Mouse (Mus musculus): Measurements from ENCODE around the gene Scrn1. TPM values are rescaled to one million over a fixed set of nuclear protein-coding genes. Genes with fewer than 3 reads are reported as not detected.

Gene Scrn1
- total and polyA plus RNA-seq, 2 experiments, result under 0.01 TPM; not detected in 1

DNA sequence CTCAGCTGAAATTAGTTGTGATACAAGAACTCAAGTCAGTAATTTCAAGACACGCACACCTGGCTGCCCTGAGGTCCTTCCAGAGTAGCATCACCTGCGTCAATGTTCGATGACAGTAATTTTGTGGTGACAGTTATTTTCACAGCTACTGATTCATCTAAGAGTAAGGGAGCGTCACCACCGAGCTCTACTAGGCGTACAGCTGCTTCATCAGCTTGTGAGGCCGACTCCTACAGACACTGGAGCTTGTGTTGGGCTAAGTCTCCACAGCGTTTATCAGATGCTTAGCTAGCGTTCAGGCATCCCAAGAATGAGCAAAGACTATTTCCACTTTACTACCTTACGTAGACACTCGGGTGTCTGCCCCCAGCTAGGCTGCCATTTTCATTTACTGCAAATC is 60.0 kb downstream of the Scrn1 start:
- H3K4me3 ChIP-seq (ENCODE audit: insufficient read depth, low read depth, low read length), result no peak overlapping the region
- H3K27ac ChIP-seq (replicated peaks; ENCODE audit: insufficient read depth, low read depth, low read length), result no peak overlapping the region
- WGBS, result 78% methylated on average over 11 of the region's 11 CpGs
- DNase-seq (ENCODE audit: extremely low read depth, low read depth, low spot score), result no peak
- H3K36me3 ChIP-seq (ENCODE audit: control insufficient read depth, insufficient read depth, low read length), result no peaks in the 10 kb centered on the region
- no peaks in the 10 kb centered on the region for H3K27me3 ChIP-seq (ENCODE audit: control insufficient read depth, insufficient read depth, low read length)
- H3K79me2 ChIP-seq (ENCODE audit: control insufficient read depth, insufficient read depth, low read length), result no peaks in the 10 kb centered on the region
- H3K9ac ChIP-seq (ENCODE audit: low read depth, low read length), result no peak overlapping the region
- TF ChIP-seq CTCF (IDR thresholded peaks at IDR 0.05; ENCODE audit: low read depth, low read length) (no peak), POLR2A (IDR thresholded peaks at IDR 0.05; ENCODE audit: extremely low read depth, insufficient read depth, low read length) (no peak)
- peaks cover 12% of the 10 kb centered on the region for H3K4me1 ChIP-seq (ENCODE audit: control insufficient read depth, insufficient read depth, low read length)

DNA sequence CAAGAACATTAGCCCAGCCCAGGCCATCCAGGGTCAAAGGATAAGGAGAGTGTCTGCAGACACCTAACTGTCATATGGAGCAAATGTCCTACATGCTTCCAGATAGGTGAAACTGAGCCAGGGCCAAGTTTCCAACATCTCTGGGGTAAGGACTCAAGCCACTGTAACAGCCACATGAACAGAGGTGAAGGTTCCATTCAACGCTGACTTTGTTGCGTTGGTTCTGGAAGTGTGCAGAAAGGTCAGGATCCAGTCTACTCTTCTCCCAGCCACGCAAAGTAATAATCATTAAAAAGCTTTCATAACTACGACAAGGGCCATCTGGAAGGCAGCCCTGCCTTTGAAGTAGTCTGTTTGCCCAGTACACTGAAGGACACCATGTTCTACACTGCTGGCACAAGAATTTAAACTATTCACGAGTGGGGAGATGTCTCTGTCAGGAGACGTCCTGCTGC is 63.6 kb downstream of the Scrn1 start:
- H3K4me3 ChIP-seq (ENCODE audit: insufficient read depth, low read depth, low read length), result no peak overlapping the region
- TF ChIP-seq POLR2A (IDR thresholded peaks at IDR 0.05; ENCODE audit: extremely low read depth, insufficient read depth, low read length) (no peak), CTCF (IDR thresholded peaks at IDR 0.05; ENCODE audit: low read depth, low read length) (no peak)
- H3K4me1 ChIP-seq (ENCODE audit: control insufficient read depth, insufficient read depth, low read length), result peaks cover 12% of the 10 kb centered on the region
- 21% methylated on average over 6 of the region's 6 CpGs for WGBS
- H3K36me3 ChIP-seq (ENCODE audit: control insufficient read depth, insufficient read depth, low read length), result peaks cover 5% of the 10 kb centered on the region; the same call in 1 of the 2 replicates
- H3K27ac ChIP-seq (replicated peaks; ENCODE audit: insufficient read depth, low read depth, low read length), result peak overlapping the region; percentile 79
- H3K27me3 ChIP-seq (ENCODE audit: control insufficient read depth, insufficient read depth, low read length), result no peaks in the 10 kb centered on the region
- no peak overlapping the region for H3K9ac ChIP-seq (ENCODE audit: low read depth, low read length)
- H3K79me2 ChIP-seq (ENCODE audit: control insufficient read depth, insufficient read depth, low read length), result no peaks in the 10 kb centered on the region
- DNase-seq (ENCODE audit: extremely low read depth, low read depth, low spot score), result peak; percentile 96

DNA sequence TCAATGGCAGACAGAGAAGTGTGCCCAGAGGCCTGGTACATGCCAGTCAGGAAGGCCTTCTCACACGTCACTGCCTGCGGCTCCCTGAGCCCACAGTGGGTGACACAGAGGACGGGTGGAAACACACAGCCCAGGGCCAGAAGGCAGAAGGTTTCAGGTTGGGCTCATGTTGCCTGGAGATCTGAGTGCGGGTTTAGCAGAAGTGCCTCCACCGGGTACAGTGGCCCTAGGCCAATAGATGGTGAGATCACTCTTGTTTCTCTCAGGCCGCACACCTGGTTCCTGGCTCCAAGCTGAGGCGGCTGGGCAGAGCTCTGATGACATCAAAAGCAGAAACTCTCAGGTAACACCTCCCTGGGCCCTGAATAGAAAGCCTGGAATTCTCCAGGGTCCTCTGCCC is 70.1 kb downstream of the Scrn1 start:
- H3K36me3 ChIP-seq (ENCODE audit: control insufficient read depth, insufficient read depth, low read length), result peaks cover 5% of the 10 kb centered on the region; the same call in 1 of the 2 replicates
- WGBS, result 93% methylated on average over 7 of the region's 7 CpGs
- no peak for DNase-seq (ENCODE audit: extremely low read depth, low read depth, low spot score)
- H3K27ac ChIP-seq (replicated peaks; ENCODE audit: insufficient read depth, low read depth, low read length), result no peak overlapping the region
- TF ChIP-seq CTCF (IDR thresholded peaks at IDR 0.05; ENCODE audit: low read depth, low read length) (no peak), POLR2A (IDR thresholded peaks at IDR 0.05; ENCODE audit: extremely low read depth, insufficient read depth, low read length) (no peak)
- H3K9ac ChIP-seq (ENCODE audit: low read depth, low read length), result no peak overlapping the region
- H3K27me3 ChIP-seq (ENCODE audit: control insufficient read depth, insufficient read depth, low read length), result no peaks in the 10 kb centered on the region
- H3K79me2 ChIP-seq (ENCODE audit: control insufficient read depth, insufficient read depth, low read length), result no peaks in the 10 kb centered on the region
- no peaks in the 10 kb centered on the region for H3K4me1 ChIP-seq (ENCODE audit: control insufficient read depth, insufficient read depth, low read length)
- H3K4me3 ChIP-seq (ENCODE audit: insufficient read depth, low read depth, low read length), result no peak overlapping the region

DNA sequence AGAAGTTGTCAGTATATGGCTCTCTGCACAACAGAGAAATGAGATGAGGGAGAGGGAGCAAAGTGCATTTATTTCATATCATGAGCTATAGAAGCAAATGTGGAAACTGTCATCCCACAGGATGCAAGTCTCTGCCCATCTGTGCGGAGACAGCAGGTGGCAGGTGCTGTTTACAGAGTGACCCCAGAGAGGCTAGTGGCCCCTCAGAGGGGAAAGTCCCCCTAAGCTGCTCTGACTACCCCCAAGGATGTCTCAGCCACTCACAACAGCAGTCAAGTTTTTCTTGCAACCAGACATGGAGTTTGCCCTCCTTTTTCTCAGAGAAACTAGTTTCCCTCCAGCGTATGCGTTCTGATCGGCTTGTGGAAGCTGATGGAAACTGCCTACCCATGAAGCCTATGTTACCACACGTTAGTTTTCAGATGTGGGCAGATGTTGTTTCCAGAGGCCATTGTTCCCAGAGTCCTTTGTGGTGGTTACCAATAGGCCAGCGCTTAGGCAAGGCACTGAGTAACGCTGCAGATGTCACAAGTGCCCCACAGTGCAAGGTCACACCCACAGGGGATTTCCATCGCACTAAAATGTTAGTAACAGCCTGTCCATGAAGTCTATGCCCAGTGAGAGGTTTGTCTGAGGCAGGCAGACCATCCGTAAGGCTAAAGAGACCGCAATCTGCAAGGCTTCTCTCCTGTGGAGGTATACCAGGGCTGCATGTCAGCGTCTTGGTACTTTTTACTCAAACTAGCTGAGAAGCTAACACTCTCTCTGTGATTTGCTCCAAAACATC is 71.5 kb downstream of the Scrn1 start:
- Histone ChIP-seq H3K36me3 (ENCODE audit: control insufficient read depth, insufficient read depth, low read length) (no peaks in the 10 kb centered on the region), H3K4me3 (ENCODE audit: insufficient read depth, low read depth, low read length) (no peak overlapping the region), H3K27ac (replicated peaks; ENCODE audit: insufficient read depth, low read depth, low read length) (no peak overlapping the region), H3K27me3 (ENCODE audit: control insufficient read depth, insufficient read depth, low read length) (no peaks in the 10 kb centered on the region), H3K4me1 (ENCODE audit: control insufficient read depth, insufficient read depth, low read length) (0 out of 2 replicates have a peak, but pooled peaks cover 4% of the 10 kb centered on the region), H3K9ac (ENCODE audit: low read depth, low read length) (no peak overlapping the region), H3K79me2 (ENCODE audit: control insufficient read depth, insufficient read depth, low read length) (no peaks in the 10 kb centered on the region)
- TF ChIP-seq CTCF (IDR thresholded peaks at IDR 0.05; ENCODE audit: low read depth, low read length), result no peak
- no peak for TF ChIP-seq POLR2A (IDR thresholded peaks at IDR 0.05; ENCODE audit: extremely low read depth, insufficient read depth, low read length)
- no peak for DNase-seq (ENCODE audit: extremely low read depth, low read depth, low spot score)
- 88% methylated on average over 11 of the region's 11 CpGs for WGBS

DNA sequence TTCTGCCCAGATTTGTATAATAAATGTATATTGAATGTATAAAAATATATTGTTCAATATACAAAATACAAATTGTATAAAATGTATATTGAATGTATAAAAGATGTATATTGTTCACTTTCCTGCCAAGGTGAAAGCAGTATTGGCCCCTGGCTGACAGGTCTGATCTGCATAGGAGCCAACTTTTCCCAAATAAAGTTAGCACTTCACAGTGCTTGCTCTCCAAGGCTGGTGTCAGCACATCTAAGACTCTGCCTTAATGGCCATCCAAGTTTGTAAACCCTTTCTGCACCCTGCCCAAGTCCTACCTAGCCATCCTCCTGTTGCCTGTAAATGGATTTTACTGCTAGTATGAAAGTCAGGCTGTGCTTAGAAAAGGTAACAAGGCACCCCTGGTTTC is 72.2 kb downstream of the Scrn1 start:
- no peak for DNase-seq (ENCODE audit: extremely low read depth, low read depth, low spot score)
- Histone ChIP-seq H3K4me3 (ENCODE audit: insufficient read depth, low read depth, low read length) (no peak overlapping the region), H3K27me3 (ENCODE audit: control insufficient read depth, insufficient read depth, low read length) (no peaks in the 10 kb centered on the region), H3K79me2 (ENCODE audit: control insufficient read depth, insufficient read depth, low read length) (no peaks in the 10 kb centered on the region), H3K27ac (replicated peaks; ENCODE audit: insufficient read depth, low read depth, low read length) (no peak overlapping the region), H3K36me3 (ENCODE audit: control insufficient read depth, insufficient read depth, low read length) (no peaks in the 10 kb centered on the region), H3K9ac (ENCODE audit: low read depth, low read length) (no peak overlapping the region), H3K4me1 (ENCODE audit: control insufficient read depth, insufficient read depth, low read length) (0 out of 2 replicates have a peak, but pooled peaks cover 4% of the 10 kb centered on the region)
- TF ChIP-seq CTCF (IDR thresholded peaks at IDR 0.05; ENCODE audit: low read depth, low read length) (no peak), POLR2A (IDR thresholded peaks at IDR 0.05; ENCODE audit: extremely low read depth, insufficient read depth, low read length) (no peak)

DNA sequence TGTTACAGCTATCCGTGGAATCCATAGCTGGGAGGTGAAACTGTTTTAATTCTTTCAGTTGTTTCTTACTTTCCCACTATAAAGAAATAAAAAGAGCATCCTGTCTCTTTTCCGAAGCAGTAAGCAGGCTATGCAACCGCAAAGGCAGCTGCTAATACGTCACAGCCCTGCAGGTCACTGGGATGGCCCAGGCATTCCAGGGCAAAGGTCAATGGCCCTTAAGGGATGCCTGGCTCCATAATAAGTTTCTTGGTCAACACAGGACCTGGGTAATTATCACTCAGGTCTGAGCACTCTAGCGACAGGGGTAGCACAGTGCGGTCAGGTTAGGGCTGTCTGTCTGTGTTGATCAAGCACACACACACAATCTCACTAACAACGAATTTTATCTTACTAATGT is 75.2 kb downstream of the Scrn1 start:
- no peak for TF ChIP-seq POLR2A (IDR thresholded peaks at IDR 0.05; ENCODE audit: extremely low read depth, insufficient read depth, low read length)
- no peak for TF ChIP-seq CTCF (IDR thresholded peaks at IDR 0.05; ENCODE audit: low read depth, low read length)
- Histone ChIP-seq H3K4me3 (ENCODE audit: insufficient read depth, low read depth, low read length) (no peak overlapping the region), H3K79me2 (ENCODE audit: control insufficient read depth, insufficient read depth, low read length) (no peaks in the 10 kb centered on the region), H3K36me3 (ENCODE audit: control insufficient read depth, insufficient read depth, low read length) (peaks cover 5% of the 10 kb centered on the region; the same call in 1 of the 2 replicates), H3K4me1 (ENCODE audit: control insufficient read depth, insufficient read depth, low read length) (0 out of 2 replicates have a peak, but pooled peaks cover 4% of the 10 kb centered on the region), H3K27ac (replicated peaks; ENCODE audit: insufficient read depth, low read depth, low read length) (no peak overlapping the region), H3K27me3 (ENCODE audit: control insufficient read depth, insufficient read depth, low read length) (no peaks in the 10 kb centered on the region), H3K9ac (ENCODE audit: low read depth, low read length) (no peak overlapping the region)
- peak; percentile 71 for DNase-seq (ENCODE audit: extremely low read depth, low read depth, low spot score)
- 35% methylated on average over 7 of the region's 7 CpGs for WGBS

All from liver, adult 2 months (tissue).